Mouse (Mus musculus) thymus, adult 2 months (tissue): ENCODE data around the gene Vstm5. TPM values are rescaled to one million over a fixed set of nuclear protein-coding genes. Genes with fewer than 3 reads are reported as not detected.

Source experiments
- DNase-seq: peaks from one replicate; pipeline ENCODE4 v3.0.0; 2021
- H3K27ac ChIP-seq: fragments of 200-500 bp; 2 replicates; pipeline ENCODE4 v1.5.1; 2012; ENCODE audit warnings: low read length, control low read depth; ENCODE audit not compliant: control insufficient read depth, insufficient read depth
- H3K27me3 ChIP-seq: fragments of 200-500 bp; 2 replicates; pipeline ENCODE4 v1.6.1; 2012; ENCODE audit warnings: mild to moderate bottlenecking, low read length, moderate library complexity, mixed read lengths; ENCODE audit not compliant: control insufficient read depth, insufficient read depth
- H3K36me3 ChIP-seq: fragments of 200-500 bp; 2 replicates; pipeline ENCODE4 v1.6.1; 2012; ENCODE audit warnings: mild to moderate bottlenecking, low read length, moderate library complexity; ENCODE audit not compliant: control insufficient read depth, insufficient read depth
- H3K4me1 ChIP-seq: fragments of 200-500 bp; replicated peaks from 2 replicates; pipeline ENCODE4 v1.6.1; 2012; ENCODE audit warnings: low read length; ENCODE audit not compliant: control insufficient read depth, insufficient read depth
- H3K4me3 ChIP-seq: fragments of 200-500 bp; 2 replicates; pipeline ENCODE4 v1.5.1; 2012; ENCODE audit warnings: mild to moderate bottlenecking, low read length, control low read depth, moderate library complexity; ENCODE audit not compliant: control insufficient read depth, insufficient read depth
- CTCF ChIP-seq: fragments of 200-500 bp; IDR thresholded peaks from 2 replicates; pipeline ENCODE4 v1.5.1; 2012; ENCODE audit warnings: mild to moderate bottlenecking, control low read depth, low read length, moderate library complexity, borderline replicate concordance; ENCODE audit not compliant: control insufficient read depth, poor library complexity, insufficient read depth; ENCODE audit errors: extremely low read depth
- POLR2A ChIP-seq: fragments of 200-500 bp; IDR thresholded peaks from 2 replicates; pipeline ENCODE4 v1.6.1; 2012; ENCODE audit warnings: mild to moderate bottlenecking, low read length, control low read depth, moderate library complexity; ENCODE audit not compliant: control insufficient read depth, poor library complexity, insufficient read depth; ENCODE audit errors: extremely low read depth
- WGBS: fragments of 180-500 bp; shearing (Covaris S2); methylation state at CpG from one replicate; pipeline ENCODE4 v1.1.7; 2018; 5-methylcytosine and 5-hydroxymethylcytosine counted together
- polyA plus RNA-seq: library from polyadenylated mRNA; depleted of rRNA; stranded (reverse); fragments of >200 nt; gene quantifications from 2 replicates; pipeline ENCODE4 v1.2.3, GENCODE M21; 2012

Vstm5 gene
- polyA plus RNA-seq, 1 experiment = 0.51 TPM

DNA sequence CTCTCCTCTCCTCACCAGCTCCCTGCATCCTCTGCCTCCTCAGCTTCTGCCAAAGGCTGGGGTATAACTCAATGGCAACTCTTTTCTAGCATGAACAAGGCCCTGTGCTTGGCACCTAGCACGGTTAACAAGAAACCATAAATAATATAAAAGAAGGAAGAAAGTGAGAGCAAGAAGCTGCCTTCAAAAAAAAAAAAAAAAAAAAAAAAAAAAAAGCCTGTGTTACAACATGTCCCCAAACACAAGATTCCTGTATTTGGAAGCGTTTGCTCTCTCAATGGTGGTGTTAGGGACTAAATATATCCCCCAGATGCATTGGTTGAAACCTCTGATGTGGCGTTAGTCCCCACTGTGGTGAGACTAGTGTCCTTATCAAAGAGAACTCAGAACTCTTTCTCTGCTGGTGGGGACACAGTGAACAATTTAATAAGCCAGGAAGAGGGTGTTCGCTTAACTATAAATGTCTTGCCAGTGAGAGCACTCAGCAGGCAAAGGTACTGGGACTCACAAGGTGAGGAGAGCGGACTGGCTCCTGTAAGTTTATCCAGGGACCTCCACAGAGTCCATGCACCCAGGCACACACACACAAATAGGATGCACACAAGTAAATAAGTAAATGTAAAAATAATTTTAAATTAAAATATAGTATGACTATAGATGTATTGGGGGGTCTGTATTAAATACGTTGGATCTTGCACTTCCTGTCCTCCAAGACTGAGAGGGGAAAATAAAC is 2.2 kb downstream of the Vstm5 start:
- Histone ChIP-seq H3K4me3 (no peak overlapping the region), H3K27ac (no peak overlapping the region), H3K4me1 (no peaks in the 10 kb centered on the region), H3K27me3 (no peaks in the 10 kb centered on the region; the same call in 1 of the 2 replicates), H3K36me3 (no peaks in the 10 kb centered on the region)
- WGBS = 44% methylated on average over 6 of the region's 6 CpGs
- DNase-seq = no peak
- TF ChIP-seq POLR2A (no peak), CTCF (no peak)

GRCm38 (mm10) chr9:15241596-15241939 is 2.7 kb downstream of the Vstm5 start:
- TF ChIP-seq CTCF = no peak
- no peak for TF ChIP-seq POLR2A
- Histone ChIP-seq H3K4me3 (no peak overlapping the region), H3K27me3 (no peaks in the 10 kb centered on the region; the same call in 1 of the 2 replicates), H3K4me1 (no peaks in the 10 kb centered on the region), H3K36me3 (no peaks in the 10 kb centered on the region), H3K27ac (no peak overlapping the region)
- DNase-seq = peak; percentile 36
- WGBS = 46% methylated on average over 9 of the region's 9 CpGs

GRCm38 (mm10) chr9:15242130-15242529 is 3.3 kb downstream of the Vstm5 start:
- no peaks in the 10 kb centered on the region for H3K36me3 ChIP-seq
- H3K4me3 ChIP-seq = no peak overlapping the region
- 96% methylated on average over 1 of the region's 1 CpGs for WGBS
- no peak overlapping the region for H3K27ac ChIP-seq
- DNase-seq = no peak
- TF ChIP-seq POLR2A (no peak), CTCF (no peak)
- H3K27me3 ChIP-seq = no peaks in the 10 kb centered on the region; the same call in 1 of the 2 replicates
- H3K4me1 ChIP-seq = no peaks in the 10 kb centered on the region

DNA sequence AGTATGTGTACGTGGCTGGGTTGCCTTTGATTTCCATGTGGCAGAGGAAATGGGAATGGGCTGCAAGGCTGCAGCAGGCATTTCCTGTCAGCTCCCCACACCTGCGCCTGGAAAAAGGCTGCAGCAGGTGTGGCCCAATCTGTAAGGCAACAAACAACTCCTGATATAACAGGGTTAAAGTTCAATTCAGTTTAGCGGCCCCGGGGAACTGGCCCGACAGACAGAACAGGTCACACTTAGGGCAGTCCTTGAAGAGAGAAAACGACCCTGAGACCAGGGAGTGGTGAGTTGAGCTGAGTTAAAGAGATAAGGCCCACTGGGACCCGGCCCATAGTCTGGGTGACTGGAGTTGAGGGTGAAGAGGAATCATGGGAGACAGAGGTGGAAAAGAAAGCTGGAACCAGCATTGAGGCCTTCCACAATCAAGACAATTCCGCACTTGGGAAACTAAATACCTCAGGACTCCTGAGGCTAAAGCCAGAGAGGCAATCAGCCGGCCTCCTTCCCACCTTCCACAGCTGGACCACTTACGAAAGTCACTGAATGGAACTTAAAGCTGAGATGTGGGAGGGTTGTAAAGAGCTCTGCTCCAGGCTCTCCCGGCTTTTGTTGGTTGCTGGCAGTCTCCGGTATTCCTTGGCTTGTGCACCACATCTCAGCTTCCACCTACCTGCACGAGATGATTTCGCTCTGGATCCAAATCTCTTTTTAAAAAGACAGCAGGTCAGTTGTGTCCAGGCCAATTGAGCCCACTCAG is 6.7 kb downstream of the Vstm5 start:
- no peak overlapping the region for H3K4me3 ChIP-seq
- no peaks in the 10 kb centered on the region for H3K36me3 ChIP-seq
- H3K4me1 ChIP-seq = no peaks in the 10 kb centered on the region
- TF ChIP-seq POLR2A (no peak), CTCF (no peak)
- no peak overlapping the region for H3K27ac ChIP-seq
- DNase-seq = no peak
- H3K27me3 ChIP-seq = no peaks in the 10 kb centered on the region
- 86% methylated on average over 14 of the region's 14 CpGs for WGBS

DNA sequence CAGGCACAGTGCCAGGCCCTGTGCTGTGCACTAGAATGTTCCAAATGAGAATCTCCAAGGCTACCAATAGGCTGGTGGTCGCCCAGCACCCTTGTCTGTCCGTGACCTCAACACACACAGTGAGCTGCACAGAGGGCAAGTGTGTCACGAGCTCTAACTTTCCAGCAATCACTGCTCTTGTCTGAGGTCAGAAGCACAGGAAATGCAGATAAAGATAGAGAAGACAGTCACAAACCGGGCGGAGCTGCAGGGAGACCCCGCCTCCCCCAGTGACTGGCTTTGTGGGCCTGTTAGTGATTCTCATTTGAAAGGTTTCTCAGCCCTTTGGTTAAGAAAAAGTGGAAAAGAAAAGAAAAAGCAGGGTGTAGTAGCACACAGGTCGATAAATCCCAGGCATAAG is 11.5 kb downstream of the Vstm5 start:
- H3K27me3 ChIP-seq = no peaks in the 10 kb centered on the region
- DNase-seq = no peak
- H3K4me3 ChIP-seq = no peak overlapping the region
- 64% methylated on average over 7 of the region's 7 CpGs for WGBS
- no peak for TF ChIP-seq CTCF
- no peak for TF ChIP-seq POLR2A
- no peaks in the 10 kb centered on the region for H3K36me3 ChIP-seq
- H3K27ac ChIP-seq = no peak overlapping the region
- H3K4me1 ChIP-seq = no peaks in the 10 kb centered on the region

DNA sequence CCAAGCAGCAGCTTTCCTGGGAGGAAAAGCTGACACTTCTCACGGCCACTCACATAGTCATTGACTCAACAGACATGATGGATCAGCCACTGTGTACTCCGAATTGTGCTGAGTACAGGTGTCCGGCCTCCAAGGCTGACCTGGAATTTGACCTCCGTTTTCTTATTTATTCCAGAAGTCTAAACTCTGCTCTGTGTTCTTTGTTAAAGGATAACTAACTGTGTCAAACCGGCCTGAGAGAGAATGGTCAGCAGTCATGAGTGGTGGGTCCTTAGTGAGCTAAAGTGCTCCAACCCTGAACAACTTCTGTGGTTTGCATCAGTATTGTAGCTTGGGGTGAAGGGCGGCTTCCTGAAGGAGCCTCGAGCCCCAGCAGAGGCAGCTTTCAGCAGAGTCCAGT is 13.4 kb downstream of the Vstm5 start:
- no peak overlapping the region for H3K27ac ChIP-seq
- no peak overlapping the region for H3K4me3 ChIP-seq
- WGBS = 93% methylated on average over 7 of the region's 7 CpGs
- DNase-seq = no peak
- no peaks in the 10 kb centered on the region for H3K4me1 ChIP-seq
- H3K36me3 ChIP-seq = no peaks in the 10 kb centered on the region
- TF ChIP-seq POLR2A (no peak), CTCF (no peak)
- H3K27me3 ChIP-seq = no peaks in the 10 kb centered on the region

DNA sequence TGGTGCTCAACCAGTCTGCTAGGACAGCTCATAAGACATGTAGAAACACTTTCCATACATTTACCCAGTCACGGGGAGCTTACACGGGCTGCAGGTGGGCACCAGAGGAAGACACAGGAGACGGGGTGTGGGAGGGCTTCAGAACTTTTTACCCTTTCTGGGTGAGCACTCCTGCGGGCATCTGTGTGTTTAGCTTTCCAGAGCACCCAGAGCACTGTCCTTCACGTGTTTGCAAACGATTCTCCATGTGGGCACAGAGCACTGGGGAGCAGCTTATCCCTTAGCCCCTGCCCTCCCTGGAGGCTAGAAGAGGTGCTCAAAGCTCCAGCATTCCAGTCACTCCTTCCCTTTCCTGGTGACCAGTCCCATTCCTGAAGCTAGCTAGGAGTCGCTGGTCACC is 15.7 kb downstream of the Vstm5 start:
- H3K27me3 ChIP-seq = no peaks in the 10 kb centered on the region
- H3K4me1 ChIP-seq = no peaks in the 10 kb centered on the region
- no peak for DNase-seq
- H3K4me3 ChIP-seq = no peak overlapping the region
- H3K36me3 ChIP-seq = no peaks in the 10 kb centered on the region
- no peak overlapping the region for H3K27ac ChIP-seq
- no peak for TF ChIP-seq POLR2A
- TF ChIP-seq CTCF = no peak
- WGBS = 87% methylated on average over 7 of the region's 7 CpGs
